Comparison of ENCODE assay signal across 21 mouse cellular contexts in the genomic region with DNA sequence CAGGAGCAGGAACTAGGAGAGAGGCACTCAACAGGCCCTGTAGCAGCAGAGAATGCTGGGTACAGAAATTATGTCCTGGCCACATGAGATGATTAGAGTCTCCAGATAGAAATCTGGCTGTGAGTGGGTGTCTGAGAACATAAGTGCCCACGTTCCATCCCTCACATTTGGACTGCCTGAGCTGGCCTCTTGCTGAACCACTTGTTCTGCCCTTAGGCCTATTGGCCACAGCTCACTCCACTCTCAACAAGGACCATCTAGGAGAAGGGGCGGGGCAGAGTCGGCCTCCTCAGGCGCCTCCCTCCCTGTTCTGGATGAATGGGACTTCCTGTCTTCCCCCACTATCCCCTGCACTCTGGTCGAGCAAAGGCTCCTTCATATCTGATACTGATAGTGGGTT. TPM values are rescaled to one million over a fixed set of nuclear protein-coding genes. Genes with fewer than 3 reads are reported as not detected.
DNase-seq lines count a peak whose midpoint lies in the region; ATAC-seq and TF ChIP-seq lines count a peak whose summit lies in the region.
"Had no signal": no experiment of that assay in that cellular context is flagged by ENCODE, and none has a peak within 500 bp of the region (broad histone marks: within the 10 kb centered on the region; RNA-seq: fewer than 3 reads in every experiment).

No protein-coding gene starts in this region.

- no peak overlapping the region for H3K4me2 ChIP-seq in lung, postnatal 0 days (replicated peaks; ENCODE audit: low read depth, low read length)
- H3K4me2 ChIP-seq in forebrain, postnatal 0 days (ENCODE audit: low read depth) = no peak overlapping the region
- H3K4me2 ChIP-seq: embryonic facial prominence, embryonic 12.5 days; forebrain, embryonic 12.5 days; hindbrain, embryonic 12.5 days had no signal

- no peak overlapping the region for H3K4me3 ChIP-seq in lung, adult 2 months (replicated peaks; ENCODE audit: extremely low read depth, low read depth, low read length)
- H3K4me3 ChIP-seq in lung, postnatal 0 days (ENCODE audit: low read depth, low read length) = no peak overlapping the region
- no peak overlapping the region for H3K4me3 ChIP-seq in forebrain, postnatal 0 days (ENCODE audit: low read depth, low read length)
- H3K4me3 ChIP-seq: embryonic facial prominence, embryonic 12.5 days; forebrain, embryonic 12.5 days; heart, embryonic 10.5 days; hindbrain, embryonic 12.5 days had no signal

- no peaks in the 10 kb centered on the region for H3K9me3 ChIP-seq in lung, postnatal 0 days (ENCODE audit: low read length)
- no peaks in the 10 kb centered on the region for H3K9me3 ChIP-seq in forebrain, postnatal 0 days (ENCODE audit: low read length)
- H3K9me3 ChIP-seq: embryonic facial prominence, embryonic 12.5 days; forebrain, embryonic 12.5 days; G1E; heart, embryonic 10.5 days; hindbrain, embryonic 12.5 days had no signal

- WGBS in lung, adult 2 months = 35% methylated on average over 5 of the region's 5 CpGs
- 30% methylated on average over 5 of the region's 5 CpGs for WGBS in lung, postnatal 0 days
- 66% methylated on average over 5 of the region's 5 CpGs for WGBS in forebrain, postnatal 0 days

- no peak for DNase-seq in frontal cortex, postnatal 10 days (ENCODE audit: low spot score in 2 of 2)
- peak; percentile 74 for DNase-seq in lung, adult 2 months
- peak; percentile 90 for DNase-seq in lung, postnatal 0 days (ENCODE audit: low spot score)
- peak; percentile 87 for DNase-seq in lung, postnatal 36 days
- DNase-seq in thymus, postnatal 14 days = no peak
- DNase-seq in forebrain, postnatal 0 days = no peak
- no peak for DNase-seq in kidney, postnatal 10 days
- DNase-seq: B cell, adult 2 months; cerebellum, adult 11 months; cerebellum, adult 9-10 months; cerebellum, postnatal 25 days; heart, adult 18-20 months; heart, postnatal 10 days had no signal

- H3K27me3 ChIP-seq in lung, postnatal 0 days (replicated peaks; ENCODE audit: insufficient read depth, low read length) = no peaks in the 10 kb centered on the region
- H3K27me3 ChIP-seq in forebrain, postnatal 0 days (ENCODE audit: insufficient read depth, low read length) = no peaks in the 10 kb centered on the region
- H3K27me3 ChIP-seq: embryonic facial prominence, embryonic 12.5 days; forebrain, embryonic 12.5 days; hindbrain, embryonic 12.5 days had no signal

- H3K4me1 ChIP-seq in lung, adult 2 months (ENCODE audit: control insufficient read depth, insufficient read depth, low read length) = peaks cover 3% of the 10 kb centered on the region; the same call in 1 of the 2 replicates
- H3K4me1 ChIP-seq in lung, postnatal 0 days (ENCODE audit: insufficient read depth, low read depth, low read length) = peaks cover 9% of the 10 kb centered on the region; the same call in 1 of the 2 replicates
- H3K4me1 ChIP-seq in forebrain, postnatal 0 days (ENCODE audit: insufficient read depth) = no peaks in the 10 kb centered on the region
- H3K4me1 ChIP-seq: embryonic facial prominence, embryonic 12.5 days; forebrain, embryonic 12.5 days; hindbrain, embryonic 12.5 days had no signal

- H3K27ac ChIP-seq in lung, postnatal 0 days (ENCODE audit: low read length) = no peak overlapping the region
- H3K27ac ChIP-seq in forebrain, postnatal 0 days (ENCODE audit: low read depth, low read length) = no peak overlapping the region
- H3K27ac ChIP-seq: embryonic facial prominence, embryonic 12.5 days; forebrain, embryonic 12.5 days; heart, embryonic 10.5 days; hindbrain, embryonic 12.5 days had no signal

- H3K9ac ChIP-seq in lung, postnatal 0 days (replicated peaks; ENCODE audit: low read depth) = no peak overlapping the region
- no peak overlapping the region for H3K9ac ChIP-seq in forebrain, postnatal 0 days
- H3K9ac ChIP-seq: embryonic facial prominence, embryonic 12.5 days; forebrain, embryonic 12.5 days; hindbrain, embryonic 12.5 days had no signal

- no peak for TF ChIP-seq CTCF in lung, adult 2 months (IDR thresholded peaks at IDR 0.05; ENCODE audit: insufficient read depth, low read length)
- no peak for TF ChIP-seq CTCF in lung, postnatal 0 days (IDR thresholded peaks at IDR 0.05)
- no peak for TF ChIP-seq CTCF in forebrain, postnatal 0 days (IDR thresholded peaks at IDR 0.05; ENCODE audit: low read depth)

- TF ChIP-seq POLR2A in lung, adult 2 months (IDR thresholded peaks at IDR 0.05; ENCODE audit: borderline replicate concordance, extremely low read depth, low read depth, low read length) = no peak

- no peaks in the 10 kb centered on the region for H3K36me3 ChIP-seq in lung, postnatal 0 days (ENCODE audit: insufficient read depth, low read length)
- peaks cover 22% of the 10 kb centered on the region for H3K36me3 ChIP-seq in forebrain, postnatal 0 days (ENCODE audit: insufficient read depth)
- H3K36me3 ChIP-seq: embryonic facial prominence, embryonic 12.5 days had no signal

- peak; percentile 72 for TF ChIP-seq EP300 in lung, postnatal 0 days (IDR thresholded peaks at IDR 0.05)

- peak; percentile 32; the same call in 1 of the 2 replicates for ATAC-seq in frontal cortex, adult (ENCODE audit: low TSS enrichment)
- peak; percentile 82 for ATAC-seq in lung, postnatal 0 days
- ATAC-seq in forebrain, postnatal 0 days = no peak
- ATAC-seq: CD4-positive, CD25-positive, alpha-beta regulatory T cell, adult 4 months; forebrain, embryonic 16.5 days had no signal

RNA-seq across cellular contexts. Expression of gene Arl6ip4, which starts 33.1 kb away (rescaled TPM):
- polyA plus RNA-seq in lung, adult 2 months (2012; rRNA removed) = 32.3 and 33.6 TPM in 2 replicates
- 92.2 and 99.7 TPM in 2 replicates for polyA plus RNA-seq in lung, postnatal 0 days (2015; fragmentation: Nextera tagmentation; extraction: Ambion mirVana)
- total RNA-seq in forebrain, postnatal 0 days (2014; rRNA removed) = 36.0 and 41.9 TPM in 2 replicates
- polyA plus RNA-seq in forebrain, postnatal 0 days (2015; fragmentation: Nextera tagmentation; extraction: Ambion mirVana) = 95.6 and 98.3 TPM in 2 replicates

RNA-seq across cellular contexts. Expression of gene Ogfod2, which starts 36.9 kb away (rescaled TPM):
- polyA plus RNA-seq in lung, adult 2 months (2012; rRNA removed) = 42.4 and 52.2 TPM in 2 replicates
- polyA plus RNA-seq in lung, postnatal 0 days (2015; fragmentation: Nextera tagmentation; extraction: Ambion mirVana) = 27.4 and 29.4 TPM in 2 replicates
- total RNA-seq in forebrain, postnatal 0 days (2014; rRNA removed) = 56.0 and 58.3 TPM in 2 replicates
- 40.7 and 44.2 TPM in 2 replicates for polyA plus RNA-seq in forebrain, postnatal 0 days (2015; fragmentation: Nextera tagmentation; extraction: Ambion mirVana)

RNA-seq across cellular contexts. Expression of gene Abcb9, which starts 53.4 kb away (rescaled TPM):
- polyA plus RNA-seq in lung, adult 2 months (2012; rRNA removed) = 7.7 and 7.8 TPM in 2 replicates
- polyA plus RNA-seq in lung, postnatal 0 days (2015; fragmentation: Nextera tagmentation; extraction: Ambion mirVana) = 2.6 and 3.1 TPM in 2 replicates
- 24.9 and 25.0 TPM in 2 replicates for total RNA-seq in forebrain, postnatal 0 days (2014; rRNA removed)
- polyA plus RNA-seq in forebrain, postnatal 0 days (2015; fragmentation: Nextera tagmentation; extraction: Ambion mirVana) = 13.9 and 19.7 TPM in 2 replicates

Comparison
In these comparisons a context has a peak if more than half of its experiments do, and no peak if none do; other contexts are left out.
1. DNase-seq: peak in lung, adult 2 months (single experiment), lung, postnatal 0 days (single experiment) and lung, postnatal 36 days (single experiment); none in frontal cortex, postnatal 10 days (0 of 2), thymus, postnatal 14 days (single experiment), forebrain, postnatal 0 days (single experiment) and kidney, postnatal 10 days (single experiment).